Mouse (Mus musculus): Measurements from ENCODE around the gene Ppwd1. TPM values are rescaled to one million over a fixed set of nuclear protein-coding genes. Genes with fewer than 3 reads are reported as not detected.

Ppwd1 gene
- polyA plus RNA-seq, 1 experiment from 2014 or later: 13.1 TPM

GRCm38 (mm10) chr13:104177796-104178649 is 50.6 kb downstream of the Ppwd1 start, which contains the start of gene Trappc13:
Gene Trappc13, minus strand, starts transcription at chr13:104178469.
- under 1% methylated on average over 32 of the region's 32 CpGs for WGBS
- H3K27me3 ChIP-seq (ENCODE audit: control insufficient read depth, insufficient read depth, low read length): no peaks in the 10 kb centered on the region
- peaks cover 10% of the 10 kb centered on the region for H3K4me1 ChIP-seq (ENCODE audit: control insufficient read depth, insufficient read depth, low read length)
- peak within 1 kb of the TSS; percentile 83 for H3K4me2 ChIP-seq (ENCODE audit: low read depth, low read length)
- peak; percentile 87 for ATAC-seq (ENCODE audit: insufficient read depth, low FRiP score)
- peak within 1 kb of the TSS; percentile 93 for H3K9ac ChIP-seq (ENCODE audit: low read length)
- H3K36me3 ChIP-seq (ENCODE audit: control insufficient read depth, insufficient read depth, low read length): no peaks in the 10 kb centered on the region
- H3K4me3 ChIP-seq (replicated peaks; ENCODE audit: low read length): peak within 1 kb of the TSS; percentile 97
- H3K9me3 ChIP-seq (replicated peaks; ENCODE audit: control insufficient read depth, low read length): no peaks in the 10 kb centered on the region
- H3K27ac ChIP-seq (ENCODE audit: low read length): peak within 1 kb of the TSS; percentile 84

- no peak overlapping the region for H3K9ac ChIP-seq (ENCODE audit: low read length)
- no peak overlapping the region for H3K27ac ChIP-seq (ENCODE audit: low read length)
- no peaks in the 10 kb centered on the region for H3K27me3 ChIP-seq (ENCODE audit: control insufficient read depth, insufficient read depth, low read length)
- peak overlapping the region; percentile 33 for H3K4me3 ChIP-seq (replicated peaks; ENCODE audit: low read length)
- H3K4me2 ChIP-seq (ENCODE audit: low read depth, low read length): peak overlapping the region; percentile 67
- WGBS: 47% methylated on average over 3 of the region's 3 CpGs
- no peak for ATAC-seq (ENCODE audit: insufficient read depth, low FRiP score)
- H3K9me3 ChIP-seq (replicated peaks; ENCODE audit: control insufficient read depth, low read length): no peaks in the 10 kb centered on the region
- no peaks in the 10 kb centered on the region for H3K36me3 ChIP-seq (ENCODE audit: control insufficient read depth, insufficient read depth, low read length)
- peaks cover 10% of the 10 kb centered on the region for H3K4me1 ChIP-seq (ENCODE audit: control insufficient read depth, insufficient read depth, low read length)
Observed at GRCm38 (mm10) chr13:104176874-104177273, 51.8 kb downstream of the Ppwd1 start.

GRCm38 (mm10) chr13:104172498-104172897 is 56.1 kb downstream of the Ppwd1 start:
- Histone ChIP-seq H3K4me3 (replicated peaks; ENCODE audit: low read length) (no peak overlapping the region), H3K9ac (ENCODE audit: low read length) (no peak overlapping the region), H3K27me3 (ENCODE audit: control insufficient read depth, insufficient read depth, low read length) (no peaks in the 10 kb centered on the region), H3K27ac (ENCODE audit: low read length) (no peak overlapping the region), H3K9me3 (replicated peaks; ENCODE audit: control insufficient read depth, low read length) (no peaks in the 10 kb centered on the region), H3K36me3 (ENCODE audit: control insufficient read depth, insufficient read depth, low read length) (peaks cover 8% of the 10 kb centered on the region), H3K4me1 (ENCODE audit: control insufficient read depth, insufficient read depth, low read length) (peaks cover 6% of the 10 kb centered on the region), H3K4me2 (ENCODE audit: low read depth, low read length) (no peak overlapping the region)
- no peak for ATAC-seq (ENCODE audit: insufficient read depth, low FRiP score)

GRCm38 (mm10) chr13:104171711-104172110 is 56.9 kb downstream of the Ppwd1 start:
- ATAC-seq (ENCODE audit: insufficient read depth, low FRiP score): no peak
- peaks cover 3% of the 10 kb centered on the region for H3K4me1 ChIP-seq (ENCODE audit: control insufficient read depth, insufficient read depth, low read length)
- H3K4me3 ChIP-seq (replicated peaks; ENCODE audit: low read length): no peak overlapping the region
- H3K9ac ChIP-seq (ENCODE audit: low read length): no peak overlapping the region
- H3K27me3 ChIP-seq (ENCODE audit: control insufficient read depth, insufficient read depth, low read length): no peaks in the 10 kb centered on the region
- peaks cover 8% of the 10 kb centered on the region for H3K36me3 ChIP-seq (ENCODE audit: control insufficient read depth, insufficient read depth, low read length)
- no peak overlapping the region for H3K27ac ChIP-seq (ENCODE audit: low read length)
- 80% methylated on average over 5 of the region's 5 CpGs for WGBS
- H3K4me2 ChIP-seq (ENCODE audit: low read depth, low read length): no peak overlapping the region
- no peaks in the 10 kb centered on the region for H3K9me3 ChIP-seq (replicated peaks; ENCODE audit: control insufficient read depth, low read length)

DNA sequence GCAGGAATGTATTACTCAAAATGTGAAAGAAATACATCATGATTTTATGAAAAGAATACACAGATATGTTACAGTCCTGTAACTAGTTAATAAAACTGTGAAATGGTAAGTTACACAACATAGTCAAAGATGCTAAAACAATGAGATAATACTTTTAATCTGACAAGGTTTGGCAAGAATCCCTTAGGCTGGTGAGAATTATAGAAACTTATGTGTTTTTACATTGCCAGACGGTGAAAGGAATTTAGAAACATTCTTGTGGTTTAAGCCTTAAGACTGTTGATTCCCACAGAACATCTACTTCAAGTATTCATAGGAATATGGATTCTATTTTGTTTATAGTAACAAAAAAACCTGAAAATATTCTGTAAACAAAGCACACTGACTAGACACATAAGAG is 73.0 kb downstream of the Ppwd1 start:
- Histone ChIP-seq H3K27ac (ENCODE audit: low read length) (no peak overlapping the region), H3K4me3 (replicated peaks; ENCODE audit: low read length) (no peak overlapping the region), H3K36me3 (ENCODE audit: control insufficient read depth, insufficient read depth, low read length) (peaks cover 21% of the 10 kb centered on the region; the same call in 1 of the 2 replicates), H3K9ac (ENCODE audit: low read length) (no peak overlapping the region), H3K4me1 (ENCODE audit: control insufficient read depth, insufficient read depth, low read length) (no peaks in the 10 kb centered on the region), H3K27me3 (ENCODE audit: control insufficient read depth, insufficient read depth, low read length) (no peaks in the 10 kb centered on the region), H3K9me3 (replicated peaks; ENCODE audit: control insufficient read depth, low read length) (no peaks in the 10 kb centered on the region), H3K4me2 (ENCODE audit: low read depth, low read length) (no peak overlapping the region)
- no peak for ATAC-seq (ENCODE audit: insufficient read depth, low FRiP score)
- WGBS: 67% methylated on average over 1 of the region's 1 CpGs

Other genes with a start within 250 kb of the Ppwd1 start
- 22.7 and 23.6 TPM in 2 replicates for gene Nln, start 119.2 kb downstream of the Ppwd1 start, polyA plus RNA-seq (2015; fragmentation: Nextera tagmentation; extraction: Ambion mirVana)
- gene Sgtb, start 119.1 kb downstream of the Ppwd1 start, polyA plus RNA-seq (2015; fragmentation: Nextera tagmentation; extraction: Ambion mirVana): 4.9 and 5.3 TPM in 2 replicates
- gene Trappc13, start 50.4 kb downstream of the Ppwd1 start, polyA plus RNA-seq (2015; fragmentation: Nextera tagmentation; extraction: Ambion mirVana): 58.7 and 61.0 TPM in 2 replicates
- gene Trim23, start 50.0 kb downstream of the Ppwd1 start, polyA plus RNA-seq (2015; fragmentation: Nextera tagmentation; extraction: Ambion mirVana): 14.7 and 15.9 TPM in 2 replicates
- gene Cenpk, start 232 bp downstream of the Ppwd1 start, polyA plus RNA-seq (2015; fragmentation: Nextera tagmentation; extraction: Ambion mirVana): 41.8 and 51.3 TPM in 2 replicates
- 1.8 and 2.6 TPM in 2 replicates for gene Adamts6, start 59.0 kb upstream of the Ppwd1 start, polyA plus RNA-seq (2015; fragmentation: Nextera tagmentation; extraction: Ambion mirVana)

Data from stomach, embryonic 16.5 days (tissue).